Mouse (Mus musculus): ENCODE data around the gene Stra6l. TPM values are rescaled to one million over a fixed set of nuclear protein-coding genes. Genes with fewer than 3 reads are reported as not detected.

The Stra6l gene
- polyA plus RNA-seq, 1 experiment = not detected

GRCm38 (mm10) chr4:45869021-45869815, 20.8 kb downstream of the Stra6l start:
- Histone ChIP-seq H3K4me3 (ENCODE audit: insufficient read depth, low read depth, low read length) (no peak overlapping the region), H3K4me1 (ENCODE audit: control insufficient read depth, insufficient read depth, insufficient read length, low read length) (no peaks in the 10 kb centered on the region), H3K27ac (replicated peaks; ENCODE audit: low read depth, low read length) (no peak overlapping the region)

GRCm38 (mm10) chr4:45872147-45872546, 23.7 kb downstream of the Stra6l start:
- Histone ChIP-seq H3K27ac (replicated peaks; ENCODE audit: low read depth, low read length) (no peak overlapping the region), H3K4me1 (ENCODE audit: control insufficient read depth, insufficient read depth, insufficient read length, low read length) (no peaks in the 10 kb centered on the region), H3K4me3 (ENCODE audit: insufficient read depth, low read depth, low read length) (no peak overlapping the region)

- Histone ChIP-seq H3K4me3 (ENCODE audit: insufficient read depth, low read depth, low read length) (no peak overlapping the region), H3K27ac (replicated peaks; ENCODE audit: low read depth, low read length) (no peak overlapping the region), H3K4me1 (ENCODE audit: control insufficient read depth, insufficient read depth, insufficient read length, low read length) (no peaks in the 10 kb centered on the region)
These were observed 30.5 kb downstream of the Stra6l start for GRCm38 (mm10) chr4:45878929-45879328.

GRCm38 (mm10) chr4:45882521-45882920, 34.1 kb downstream of the Stra6l start:
- no peaks in the 10 kb centered on the region for H3K4me1 ChIP-seq (ENCODE audit: control insufficient read depth, insufficient read depth, insufficient read length, low read length)
- no peak overlapping the region for H3K4me3 ChIP-seq (ENCODE audit: insufficient read depth, low read depth, low read length)
- H3K27ac ChIP-seq (replicated peaks; ENCODE audit: low read depth, low read length) = no peak overlapping the region

- no peak overlapping the region for H3K27ac ChIP-seq (replicated peaks; ENCODE audit: low read depth, low read length)
- H3K4me3 ChIP-seq (ENCODE audit: insufficient read depth, low read depth, low read length) = no peak overlapping the region
These were observed 34.8 kb downstream of the Stra6l start for GRCm38 (mm10) chr4:45883250-45883649.

GRCm38 (mm10) chr4:45889487-45889886, 41.0 kb downstream of the Stra6l start:
- no peak overlapping the region for H3K4me3 ChIP-seq (ENCODE audit: insufficient read depth, low read depth, low read length)
- H3K27ac ChIP-seq (replicated peaks; ENCODE audit: low read depth, low read length) = no peak overlapping the region
- H3K4me1 ChIP-seq (ENCODE audit: control insufficient read depth, insufficient read depth, insufficient read length, low read length) = 0 out of 2 replicates have a peak, but pooled peaks cover 5% of the 10 kb centered on the region

More at GRCm38 (mm10) chr4:45883250-45883649, 34.8 kb downstream of the Stra6l start:
- no peaks in the 10 kb centered on the region for H3K4me1 ChIP-seq (ENCODE audit: control insufficient read depth, insufficient read depth, insufficient read length, low read length)

- Histone ChIP-seq H3K27ac (replicated peaks; ENCODE audit: low read depth, low read length) (no peak within 1 kb of the TSS), H3K4me1 (ENCODE audit: control insufficient read depth, insufficient read depth, insufficient read length, low read length) (0 out of 2 replicates have a peak, but pooled peaks cover 5% of the 10 kb centered on the region), H3K4me3 (ENCODE audit: insufficient read depth, low read depth, low read length) (no peak within 1 kb of the TSS)
These were observed 41.8 kb downstream of the Stra6l start, which contains the start of gene Ccdc180 for GRCm38 (mm10) chr4:45890066-45890761. Gene Ccdc180, plus strand, starts transcription at chr4:45890303.

GRCm38 (mm10) chr4:45896425-45897081, 48.1 kb downstream of the Stra6l start:
- Histone ChIP-seq H3K4me3 (ENCODE audit: insufficient read depth, low read depth, low read length) (no peak overlapping the region), H3K27ac (replicated peaks; ENCODE audit: low read depth, low read length) (no peak overlapping the region), H3K4me1 (ENCODE audit: control insufficient read depth, insufficient read depth, insufficient read length, low read length) (no peaks in the 10 kb centered on the region)

GRCm38 (mm10) chr4:45898413-45898812, 49.9 kb downstream of the Stra6l start:
- Histone ChIP-seq H3K4me1 (ENCODE audit: control insufficient read depth, insufficient read depth, insufficient read length, low read length) (no peaks in the 10 kb centered on the region), H3K4me3 (ENCODE audit: insufficient read depth, low read depth, low read length) (no peak overlapping the region), H3K27ac (replicated peaks; ENCODE audit: low read depth, low read length) (no peak overlapping the region)

- Histone ChIP-seq H3K27ac (replicated peaks; ENCODE audit: low read depth, low read length) (no peak overlapping the region), H3K4me1 (ENCODE audit: control insufficient read depth, insufficient read depth, insufficient read length, low read length) (no peaks in the 10 kb centered on the region), H3K4me3 (ENCODE audit: insufficient read depth, low read depth, low read length) (no peak overlapping the region)
These were observed 60.8 kb downstream of the Stra6l start for GRCm38 (mm10) chr4:45909256-45909655.

GRCm38 (mm10) chr4:45909924-45910323, 61.5 kb downstream of the Stra6l start:
- Histone ChIP-seq H3K27ac (replicated peaks; ENCODE audit: low read depth, low read length) (no peak overlapping the region), H3K4me1 (ENCODE audit: control insufficient read depth, insufficient read depth, insufficient read length, low read length) (no peaks in the 10 kb centered on the region), H3K4me3 (ENCODE audit: insufficient read depth, low read depth, low read length) (no peak overlapping the region)

- H3K4me3 ChIP-seq (ENCODE audit: insufficient read depth, low read depth, low read length) = no peak overlapping the region
- no peaks in the 10 kb centered on the region for H3K4me1 ChIP-seq (ENCODE audit: control insufficient read depth, insufficient read depth, insufficient read length, low read length)
- H3K27ac ChIP-seq (replicated peaks; ENCODE audit: low read depth, low read length) = no peak overlapping the region
These were observed 62.8 kb downstream of the Stra6l start for GRCm38 (mm10) chr4:45911256-45911655.

- no peak overlapping the region for H3K4me3 ChIP-seq (ENCODE audit: insufficient read depth, low read depth, low read length)
- no peaks in the 10 kb centered on the region for H3K4me1 ChIP-seq (ENCODE audit: control insufficient read depth, insufficient read depth, insufficient read length, low read length)
These were observed 63.4 kb downstream of the Stra6l start for GRCm38 (mm10) chr4:45911876-45912275.

GRCm38 (mm10) chr4:45917091-45917490, 68.6 kb downstream of the Stra6l start:
- H3K4me1 ChIP-seq (ENCODE audit: control insufficient read depth, insufficient read depth, insufficient read length, low read length) = no peaks in the 10 kb centered on the region
- H3K27ac ChIP-seq (replicated peaks; ENCODE audit: low read depth, low read length) = peak overlapping the region; percentile 65
- H3K4me3 ChIP-seq (ENCODE audit: insufficient read depth, low read depth, low read length) = no peak overlapping the region

More at GRCm38 (mm10) chr4:45911876-45912275, 63.4 kb downstream of the Stra6l start:
- no peak overlapping the region for H3K27ac ChIP-seq (replicated peaks; ENCODE audit: low read depth, low read length)

All from brown adipose tissue, adult 24 weeks (tissue).